Mouse (Mus musculus): ENCODE results near the gene Lad1. TPM values are rescaled to one million over a fixed set of nuclear protein-coding genes. Genes with fewer than 3 reads are reported as not detected.

Lad1 gene
- polyA plus RNA-seq, 2 experiments = 12.2 to 25.9 TPM

DNA sequence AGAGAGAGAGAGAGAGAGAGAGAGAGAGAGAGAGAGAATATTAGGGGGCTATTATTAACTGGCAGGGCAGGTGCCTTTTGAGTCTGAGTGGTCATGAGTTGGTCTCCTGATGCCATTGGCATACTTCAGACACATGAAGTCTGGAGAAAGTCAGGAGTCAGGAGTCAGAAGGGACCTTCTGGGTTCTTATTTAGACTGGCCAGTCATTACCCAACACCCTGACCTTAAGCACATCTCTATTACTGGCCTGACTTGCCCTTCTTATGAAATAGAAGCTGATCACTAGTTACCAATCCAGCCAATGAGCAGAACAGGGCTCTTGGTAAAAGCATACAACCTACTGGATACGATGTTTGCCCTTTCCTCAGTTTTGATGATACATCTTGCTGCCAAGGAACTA is 41.4 kb upstream of the Lad1 start:
- H3K4me1 ChIP-seq (ENCODE audit: control insufficient read depth, insufficient read depth, low read length) = peaks cover 13% of the 10 kb centered on the region
- H3K4me3 ChIP-seq (replicated peaks; ENCODE audit: low read length) = no peak overlapping the region
- no peak for TF ChIP-seq POLR2A (IDR thresholded peaks at IDR 0.05; ENCODE audit: borderline replicate concordance, extremely low read depth, insufficient read depth, insufficient read length)
- no peak overlapping the region for H3K27ac ChIP-seq (replicated peaks; ENCODE audit: low read depth, low read length)
- WGBS = 88% methylated on average over 1 of the region's 1 CpGs
- no peak for ATAC-seq (ENCODE audit: low FRiP score, low read depth)
- no peaks in the 10 kb centered on the region for H3K27me3 ChIP-seq (ENCODE audit: control insufficient read depth, insufficient read depth, low read length)
- no peak overlapping the region for H3K9ac ChIP-seq (ENCODE audit: low read depth, low read length, severe bottlenecking)
- DNase-seq (ENCODE audit: low spot score) = no peak
- no peak overlapping the region for H3K4me2 ChIP-seq (replicated peaks; ENCODE audit: low read depth, low read length, severe bottlenecking)
- H3K36me3 ChIP-seq (ENCODE audit: control insufficient read depth, insufficient read depth, low read length) = no peaks in the 10 kb centered on the region
- H3K9me3 ChIP-seq (ENCODE audit: control insufficient read depth, low read length) = no peaks in the 10 kb centered on the region

- Histone ChIP-seq H3K4me1 (ENCODE audit: control insufficient read depth, insufficient read depth, low read length) (peaks cover 13% of the 10 kb centered on the region), H3K9me3 (ENCODE audit: control insufficient read depth, low read length) (no peaks in the 10 kb centered on the region), H3K36me3 (ENCODE audit: control insufficient read depth, insufficient read depth, low read length) (no peaks in the 10 kb centered on the region), H3K4me3 (replicated peaks; ENCODE audit: low read length) (no peak within 1 kb of the TSS), H3K4me2 (replicated peaks; ENCODE audit: low read depth, low read length, severe bottlenecking) (peak within 1 kb of the TSS; percentile 21), H3K27ac (replicated peaks; ENCODE audit: low read depth, low read length) (peak within 1 kb of the TSS; percentile 61), H3K9ac (ENCODE audit: low read depth, low read length, severe bottlenecking) (0 out of 2 replicates have a peak within 1 kb of the TSS, but pooled peaks have one; percentile 21), H3K27me3 (ENCODE audit: control insufficient read depth, insufficient read depth, low read length) (no peaks in the 10 kb centered on the region)
- DNase-seq (ENCODE audit: low spot score) (peak; percentile 45), ATAC-seq (ENCODE audit: low FRiP score, low read depth) (peak; percentile 84)
- 22% methylated on average over 18 of the region's 22 CpGs for WGBS
- TF ChIP-seq POLR2A (IDR thresholded peaks at IDR 0.05; ENCODE audit: borderline replicate concordance, extremely low read depth, insufficient read depth, insufficient read length) = no peak
These were observed 39.4 kb upstream of the Lad1 start, which contains the start of gene Tnni1 for GRCm38 (mm10) chr1:135778780-135779535. Gene Tnni1, plus strand, starts transcription at chr1:135779434.

GRCm38 (mm10) chr1:135780649-135781048 is 37.7 kb upstream of the Lad1 start:
- TF ChIP-seq POLR2A (IDR thresholded peaks at IDR 0.05; ENCODE audit: borderline replicate concordance, extremely low read depth, insufficient read depth, insufficient read length) = no peak
- H3K9ac ChIP-seq (ENCODE audit: low read depth, low read length, severe bottlenecking) = no peak overlapping the region

GRCm38 (mm10) chr1:135781220-135781619 is 37.2 kb upstream of the Lad1 start:
- H3K36me3 ChIP-seq (ENCODE audit: control insufficient read depth, insufficient read depth, low read length) = no peaks in the 10 kb centered on the region
- DNase-seq (ENCODE audit: low spot score) (peak; percentile 81), ATAC-seq (ENCODE audit: low FRiP score, low read depth) (peak; percentile 61; the same call in 1 of the 2 replicates)
- WGBS = 12% methylated on average over 13 of the region's 13 CpGs
- H3K9ac ChIP-seq (ENCODE audit: low read depth, low read length, severe bottlenecking) = no peak overlapping the region; the same call in 1 of the 2 replicates
- no peaks in the 10 kb centered on the region for H3K9me3 ChIP-seq (ENCODE audit: control insufficient read depth, low read length)
- no peak overlapping the region for H3K4me2 ChIP-seq (replicated peaks; ENCODE audit: low read depth, low read length, severe bottlenecking)
- H3K27ac ChIP-seq (replicated peaks; ENCODE audit: low read depth, low read length) = no peak overlapping the region
- no peak overlapping the region for H3K4me3 ChIP-seq (replicated peaks; ENCODE audit: low read length)
- no peaks in the 10 kb centered on the region for H3K27me3 ChIP-seq (ENCODE audit: control insufficient read depth, insufficient read depth, low read length)
- peaks cover 13% of the 10 kb centered on the region for H3K4me1 ChIP-seq (ENCODE audit: control insufficient read depth, insufficient read depth, low read length)
- no peak for TF ChIP-seq POLR2A (IDR thresholded peaks at IDR 0.05; ENCODE audit: borderline replicate concordance, extremely low read depth, insufficient read depth, insufficient read length)

More at GRCm38 (mm10) chr1:135780649-135781048, 37.7 kb upstream of the Lad1 start:
- H3K36me3 ChIP-seq (ENCODE audit: control insufficient read depth, insufficient read depth, low read length) = no peaks in the 10 kb centered on the region
- WGBS = 31% methylated on average over 4 of the region's 4 CpGs
- no peak overlapping the region for H3K4me3 ChIP-seq (replicated peaks; ENCODE audit: low read length)
- DNase-seq (ENCODE audit: low spot score) (no peak), ATAC-seq (ENCODE audit: low FRiP score, low read depth) (no peak)
- no peak overlapping the region for H3K4me2 ChIP-seq (replicated peaks; ENCODE audit: low read depth, low read length, severe bottlenecking)
- no peaks in the 10 kb centered on the region for H3K27me3 ChIP-seq (ENCODE audit: control insufficient read depth, insufficient read depth, low read length)
- no peak overlapping the region for H3K27ac ChIP-seq (replicated peaks; ENCODE audit: low read depth, low read length)
- peaks cover 13% of the 10 kb centered on the region for H3K4me1 ChIP-seq (ENCODE audit: control insufficient read depth, insufficient read depth, low read length)
- no peaks in the 10 kb centered on the region for H3K9me3 ChIP-seq (ENCODE audit: control insufficient read depth, low read length)

DNA sequence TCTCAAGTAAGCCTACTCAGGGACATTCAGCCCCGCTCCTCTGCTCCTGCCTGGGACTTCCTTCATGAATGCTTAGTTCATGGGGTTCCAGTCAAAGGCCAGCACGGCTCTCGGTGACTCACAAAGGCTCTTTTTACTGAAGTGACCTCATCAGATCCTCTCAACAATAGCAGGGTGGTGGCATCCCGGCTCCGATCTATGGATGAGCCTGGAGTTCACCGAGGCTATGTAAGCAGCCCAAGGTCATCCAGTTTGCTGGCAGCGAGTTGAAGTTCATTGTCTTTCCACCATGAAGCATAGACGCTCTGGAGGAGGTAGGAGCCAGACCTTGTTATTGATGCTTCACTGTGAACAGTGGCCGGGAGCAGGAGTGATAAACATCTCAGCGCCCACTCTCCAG is 35.6 kb upstream of the Lad1 start:
- whole genome bisulfite sequencing = 80% methylated on average over 10 of the region's 10 CpGs
- TF ChIP-seq POLR2A (IDR thresholded peaks at IDR 0.05; ENCODE audit: borderline replicate concordance, extremely low read depth, insufficient read depth, insufficient read length) = no peak
- no peaks in the 10 kb centered on the region for H3K9me3 ChIP-seq (ENCODE audit: control insufficient read depth, low read length)
- peaks cover 13% of the 10 kb centered on the region for H3K4me1 ChIP-seq (ENCODE audit: control insufficient read depth, insufficient read depth, low read length)
- no peaks in the 10 kb centered on the region for H3K36me3 ChIP-seq (ENCODE audit: control insufficient read depth, insufficient read depth, low read length)
- DNase-seq (ENCODE audit: low spot score) = no peak
- no peak for ATAC-seq (ENCODE audit: low FRiP score, low read depth)
- H3K9ac ChIP-seq (ENCODE audit: low read depth, low read length, severe bottlenecking) = no peak overlapping the region
- no peak overlapping the region for H3K27ac ChIP-seq (replicated peaks; ENCODE audit: low read depth, low read length)
- no peaks in the 10 kb centered on the region for H3K27me3 ChIP-seq (ENCODE audit: control insufficient read depth, insufficient read depth, low read length)
- no peak overlapping the region for H3K4me2 ChIP-seq (replicated peaks; ENCODE audit: low read depth, low read length, severe bottlenecking)
- no peak overlapping the region for H3K4me3 ChIP-seq (replicated peaks; ENCODE audit: low read length)

Measured in limb, embryonic 14.5 days (tissue).